In genomic region chr7:119673465-119673864, GRCm38 (mm10) we compare ENCODE assay signal across 8 mouse cellular contexts. TPM values are rescaled to one million over a fixed set of nuclear protein-coding genes. Genes with fewer than 3 reads are reported as not detected.
DNase-seq lines count a peak whose midpoint lies in the region; ATAC-seq and TF ChIP-seq lines count a peak whose summit lies in the region.

No protein-coding gene starts in this region.

- no peak overlapping the region for H3K4me2 ChIP-seq in embryonic facial prominence, embryonic 11.5 days (ENCODE audit: low read depth, low read length)
- no peak overlapping the region for H3K4me2 ChIP-seq in limb, embryonic 14.5 days (replicated peaks; ENCODE audit: low read depth, low read length, severe bottlenecking)
- H3K4me2 ChIP-seq in neural tube, embryonic 11.5 days (ENCODE audit: low read depth): no peak overlapping the region

- no peak overlapping the region for H3K4me3 ChIP-seq in gastrocnemius, adult 2 months
- H3K4me3 ChIP-seq in embryonic facial prominence, embryonic 11.5 days (ENCODE audit: low read depth, low read length): no peak overlapping the region
- H3K4me3 ChIP-seq in limb, embryonic 14.5 days (replicated peaks; ENCODE audit: low read length): no peak overlapping the region
- H3K4me3 ChIP-seq in neural tube, embryonic 11.5 days (ENCODE audit: low read depth, low read length): no peak overlapping the region

- H3K27ac ChIP-seq in gastrocnemius, adult 2 months: no peak overlapping the region
- no peak overlapping the region for H3K27ac ChIP-seq in embryonic facial prominence, embryonic 11.5 days (replicated peaks; ENCODE audit: low read depth, low read length)
- no peak overlapping the region for H3K27ac ChIP-seq in limb, embryonic 14.5 days (replicated peaks; ENCODE audit: low read depth, low read length)
- no peak overlapping the region for H3K27ac ChIP-seq in neural tube, embryonic 11.5 days (ENCODE audit: low read depth, low read length)

- no peak for TF ChIP-seq POLR2A in limb, embryonic 14.5 days (IDR thresholded peaks at IDR 0.05; ENCODE audit: borderline replicate concordance, extremely low read depth, insufficient read depth, insufficient read length)

- ATAC-seq in embryonic facial prominence, embryonic 11.5 days (replicated peaks; ENCODE audit: insufficient number of reproducible peaks, low FRiP score, low TSS enrichment, low read depth): peak; percentile 67; the same call in 1 of the 2 replicates
- no peak for ATAC-seq in limb, embryonic 14.5 days (ENCODE audit: low FRiP score, low read depth)
- peak; percentile 38; the same call in 1 of the 2 replicates for ATAC-seq in neural tube, embryonic 11.5 days (ENCODE audit: insufficient read depth, low FRiP score, low TSS enrichment)

- intact Hi-C loops in gastrocnemius, adult 2 months (cut with DNase I): no loop called here

- H3K4me1 ChIP-seq in embryonic facial prominence, embryonic 11.5 days (ENCODE audit: control insufficient read depth, insufficient read depth, low read length): no peaks in the 10 kb centered on the region
- no peaks in the 10 kb centered on the region for H3K4me1 ChIP-seq in limb, embryonic 14.5 days (ENCODE audit: control insufficient read depth, insufficient read depth, low read length)
- H3K4me1 ChIP-seq in neural tube, embryonic 11.5 days (ENCODE audit: control insufficient read depth, insufficient read depth, low read length): no peaks in the 10 kb centered on the region

- H3K27me3 ChIP-seq in embryonic facial prominence, embryonic 11.5 days (ENCODE audit: control insufficient read depth, insufficient read depth, low read length): no peaks in the 10 kb centered on the region
- H3K27me3 ChIP-seq in limb, embryonic 14.5 days (ENCODE audit: control insufficient read depth, insufficient read depth, low read length): no peaks in the 10 kb centered on the region
- H3K27me3 ChIP-seq in neural tube, embryonic 11.5 days (ENCODE audit: control insufficient read depth, insufficient read depth, low read length): no peaks in the 10 kb centered on the region

- WGBS in embryonic facial prominence, embryonic 11.5 days: 19% methylated on average over 6 of the region's 6 CpGs
- 15% methylated on average over 6 of the region's 6 CpGs for WGBS in limb, embryonic 14.5 days
- WGBS in neural tube, embryonic 11.5 days: 24% methylated on average over 6 of the region's 6 CpGs

- no peak for DNase-seq in gastrocnemius, adult 2 months
- DNase-seq in gastrocnemius, postnatal 25 days: no peak
- DNase-seq in MN1 (ENCODE audit: low spot score): peak; percentile 56
- peak; percentile 81 for DNase-seq in embryonic facial prominence, embryonic 11.5 days (ENCODE audit: low spot score)
- peak; percentile 35 for DNase-seq in hindlimb bud, embryonic 11.5 days (ENCODE audit: extremely low spot score, low read depth, low spot score)
- peak; percentile 64 for DNase-seq in limb, embryonic 14.5 days (ENCODE audit: low spot score)
- peak; percentile 49 for DNase-seq in neural tube, embryonic 11.5 days (ENCODE audit: low spot score)
- peak; percentile 17 for DNase-seq in thymus, postnatal 25 days

- TF ChIP-seq CTCF in gastrocnemius, adult 2 months (IDR thresholded peaks at IDR 0.05): peak; percentile 73

- H3K9ac ChIP-seq in embryonic facial prominence, embryonic 11.5 days (replicated peaks; ENCODE audit: low read length): no peak overlapping the region
- H3K9ac ChIP-seq in limb, embryonic 14.5 days (ENCODE audit: low read depth, low read length, severe bottlenecking): no peak overlapping the region
- no peak overlapping the region for H3K9ac ChIP-seq in neural tube, embryonic 11.5 days (ENCODE audit: low read length)

- no peaks in the 10 kb centered on the region for H3K36me3 ChIP-seq in embryonic facial prominence, embryonic 11.5 days (replicated peaks; ENCODE audit: control insufficient read depth, insufficient read depth, low read depth, low read length)
- H3K36me3 ChIP-seq in limb, embryonic 14.5 days (ENCODE audit: control insufficient read depth, insufficient read depth, low read length): no peaks in the 10 kb centered on the region
- no peaks in the 10 kb centered on the region for H3K36me3 ChIP-seq in neural tube, embryonic 11.5 days (ENCODE audit: control insufficient read depth, insufficient read depth, low read length)

- no peaks in the 10 kb centered on the region for H3K9me3 ChIP-seq in embryonic facial prominence, embryonic 11.5 days (replicated peaks; ENCODE audit: control insufficient read depth, low read length)
- H3K9me3 ChIP-seq in limb, embryonic 14.5 days (ENCODE audit: control insufficient read depth, low read length): no peaks in the 10 kb centered on the region
- no peaks in the 10 kb centered on the region for H3K9me3 ChIP-seq in neural tube, embryonic 11.5 days (ENCODE audit: control insufficient read depth, low read length)

RNA-seq across cellular contexts. Expression of gene Acsm4, which starts 16.4 kb away (rescaled TPM):
- not detected for total RNA-seq in gastrocnemius, adult 2 months (2021)
- not detected for total RNA-seq in gastrocnemius, postnatal 25 days (2021)
- 4.0 and 8.3 TPM in 2 replicates for polyA plus RNA-seq in embryonic facial prominence, embryonic 11.5 days (2014; fragmentation: Nextera tagmentation; extraction: Ambion mirVana)
- polyA plus RNA-seq in limb, embryonic 14.5 days (2012; rRNA removed): not detected in 2 replicates
- not detected in 2 replicates for polyA plus RNA-seq in limb, embryonic 14.5 days (2014; fragmentation: Nextera tagmentation; extraction: Ambion mirVana)
- not detected in 2 replicates for polyA plus RNA-seq in neural tube, embryonic 11.5 days (2014; fragmentation: Nextera tagmentation; extraction: Ambion mirVana)

RNA-seq across cellular contexts. Expression of gene Thumpd1, which starts 47.1 kb away (rescaled TPM):
- total RNA-seq in gastrocnemius, adult 2 months (2021): 10 to 100 TPM; 18.3 to 18.4 TPM
- 10 to 100 TPM; 12.8 to 13.9 TPM for total RNA-seq in gastrocnemius, postnatal 25 days (2021)
- polyA plus RNA-seq in embryonic facial prominence, embryonic 11.5 days (2014; fragmentation: Nextera tagmentation; extraction: Ambion mirVana): 110 and 114 TPM in 2 replicates
- polyA plus RNA-seq in limb, embryonic 14.5 days (2012; rRNA removed): 38.9 and 43.6 TPM in 2 replicates
- polyA plus RNA-seq in limb, embryonic 14.5 days (2014; fragmentation: Nextera tagmentation; extraction: Ambion mirVana): 76.5 and 81.3 TPM in 2 replicates
- 98.9 and 106 TPM in 2 replicates for polyA plus RNA-seq in neural tube, embryonic 11.5 days (2014; fragmentation: Nextera tagmentation; extraction: Ambion mirVana)

Comparison
In these comparisons a context has a peak if more than half of its experiments do, and no peak if none do; other contexts are left out.
1. DNase-seq: peak in MN1 (single experiment), embryonic facial prominence, embryonic 11.5 days (single experiment), hindlimb bud, embryonic 11.5 days (single experiment), limb, embryonic 14.5 days (single experiment), neural tube, embryonic 11.5 days (single experiment) and thymus, postnatal 25 days (single experiment); none in gastrocnemius, adult 2 months (single experiment) and gastrocnemius, postnatal 25 days (single experiment).